Comparison of ENCODE assay signal across 20 mouse cellular contexts in the genomic region with DNA sequence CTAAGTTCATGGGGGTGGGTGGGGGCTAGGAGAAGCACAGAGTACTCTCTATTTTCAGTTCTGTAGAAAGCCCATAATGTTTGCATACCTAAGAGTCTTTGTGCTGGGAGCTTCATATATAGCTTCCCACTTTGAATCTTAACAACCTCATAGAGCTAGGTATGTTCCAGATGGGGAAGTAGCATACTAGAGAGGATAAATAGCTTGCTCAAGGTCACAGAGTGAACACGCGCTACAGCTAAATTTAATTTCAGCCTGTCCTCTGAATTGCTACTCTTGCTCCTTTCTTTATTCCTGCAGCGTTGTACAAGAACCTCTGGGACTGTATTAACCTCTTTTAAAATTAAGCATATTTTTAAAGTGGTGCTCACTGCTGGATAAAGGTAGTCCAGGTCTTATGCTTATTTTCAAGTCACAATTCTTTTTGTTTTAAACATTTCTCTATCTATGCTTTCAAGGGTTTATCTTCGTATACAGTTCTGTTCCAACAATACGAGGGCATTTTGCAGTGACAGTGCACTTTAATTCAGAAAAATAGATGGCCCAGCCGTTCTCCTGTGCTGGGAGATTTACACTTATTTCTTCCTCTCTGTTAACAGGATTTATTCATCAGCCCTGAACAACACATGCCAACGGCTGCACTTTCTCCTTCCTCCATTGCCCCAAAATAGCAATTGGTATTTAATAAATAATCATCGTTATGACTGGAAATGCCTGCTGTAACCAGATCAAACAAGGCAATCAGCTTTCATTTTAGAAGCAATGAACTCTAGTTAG.
DNase-seq lines count a peak whose midpoint lies in the region; ATAC-seq and TF ChIP-seq lines count a peak whose summit lies in the region.
"Had no signal": no experiment of that assay in that cellular context is flagged by ENCODE, and none has a peak within 500 bp of the region (broad histone marks: within the 10 kb centered on the region; RNA-seq: fewer than 3 reads in every experiment).

No protein-coding gene starts in this region.

- H3K4me1 ChIP-seq in forebrain, postnatal 0 days (ENCODE audit: insufficient read depth) = no peaks in the 10 kb centered on the region
- 0 out of 2 replicates have a peak, but pooled peaks cover 3% of the 10 kb centered on the region for H3K4me1 ChIP-seq in forebrain, embryonic 13.5 days
- H3K4me1 ChIP-seq in heart, embryonic 15.5 days (replicated peaks) = peaks cover 6% of the 10 kb centered on the region
- no peaks in the 10 kb centered on the region for H3K4me1 ChIP-seq in midbrain, embryonic 14.5 days (ENCODE audit: control insufficient read depth, insufficient read depth, low read length)
- H3K4me1 ChIP-seq in midbrain, embryonic 11.5 days (ENCODE audit: control insufficient read depth, insufficient read depth, low read length) = no peaks in the 10 kb centered on the region
- H3K4me1 ChIP-seq in midbrain, postnatal 0 days (ENCODE audit: insufficient read depth, low read length) = 0 out of 2 replicates have a peak, but pooled peaks cover 10% of the 10 kb centered on the region
- H3K4me1 ChIP-seq: embryonic facial prominence, embryonic 13.5 days; lung, embryonic 15.5 days had no signal

- H3K4me3 ChIP-seq in forebrain, postnatal 0 days (ENCODE audit: low read depth, low read length) = no peak overlapping the region
- H3K4me3 ChIP-seq in forebrain, embryonic 13.5 days = no peak overlapping the region
- no peak overlapping the region for H3K4me3 ChIP-seq in heart, embryonic 15.5 days
- H3K4me3 ChIP-seq in midbrain, embryonic 14.5 days (replicated peaks; ENCODE audit: low read depth, low read length) = no peak overlapping the region
- H3K4me3 ChIP-seq in midbrain, embryonic 11.5 days (ENCODE audit: low read depth, low read length) = no peak overlapping the region
- no peak overlapping the region for H3K4me3 ChIP-seq in midbrain, postnatal 0 days (ENCODE audit: low read depth, low read length)
- H3K4me3 ChIP-seq: embryonic facial prominence, embryonic 13.5 days; lung, embryonic 15.5 days had no signal

- H3K27me3 ChIP-seq in forebrain, postnatal 0 days (ENCODE audit: insufficient read depth, low read length) = no peaks in the 10 kb centered on the region
- no peaks in the 10 kb centered on the region for H3K27me3 ChIP-seq in forebrain, embryonic 13.5 days
- H3K27me3 ChIP-seq in heart, embryonic 15.5 days = no peaks in the 10 kb centered on the region
- no peaks in the 10 kb centered on the region for H3K27me3 ChIP-seq in midbrain, embryonic 14.5 days (ENCODE audit: control insufficient read depth, insufficient read depth, low read length)
- H3K27me3 ChIP-seq in midbrain, embryonic 11.5 days (ENCODE audit: control insufficient read depth, insufficient read depth, low read length) = no peaks in the 10 kb centered on the region
- no peaks in the 10 kb centered on the region for H3K27me3 ChIP-seq in midbrain, postnatal 0 days (ENCODE audit: insufficient read depth, low read length)
- H3K27me3 ChIP-seq: embryonic facial prominence, embryonic 13.5 days; lung, embryonic 15.5 days had no signal

- ATAC-seq in forebrain, postnatal 0 days = no peak
- ATAC-seq in forebrain, embryonic 13.5 days = no peak; the same call in 1 of the 2 replicates
- ATAC-seq in heart, embryonic 15.5 days (replicated peaks; ENCODE audit: insufficient number of reproducible peaks, insufficient read depth, low FRiP score, low read depth) = 0 out of 2 replicates have a peak, but pooled peaks have one; percentile 43
- ATAC-seq in midbrain, embryonic 14.5 days (ENCODE audit: low FRiP score, low TSS enrichment) = no peak
- no peak for ATAC-seq in midbrain, embryonic 11.5 days (ENCODE audit: low FRiP score)
- ATAC-seq in midbrain, postnatal 0 days (ENCODE audit: low FRiP score) = peak; percentile 33; the same call in 1 of the 2 replicates

- peak overlapping the region; percentile 59; the same call in 1 of the 2 replicates for H3K27ac ChIP-seq in forebrain, postnatal 0 days (ENCODE audit: low read depth, low read length)
- H3K27ac ChIP-seq in forebrain, embryonic 13.5 days = no peak overlapping the region
- peak overlapping the region; percentile 39 for H3K27ac ChIP-seq in heart, embryonic 15.5 days
- no peak overlapping the region for H3K27ac ChIP-seq in midbrain, embryonic 14.5 days (replicated peaks; ENCODE audit: low read depth, low read length)
- H3K27ac ChIP-seq in midbrain, embryonic 11.5 days (ENCODE audit: low read depth, low read length) = no peak overlapping the region
- peak overlapping the region; percentile 34 for H3K27ac ChIP-seq in midbrain, postnatal 0 days (ENCODE audit: low read depth, low read length)
- H3K27ac ChIP-seq: embryonic facial prominence, embryonic 13.5 days; kidney, postnatal 0 days; liver, embryonic 14.5 days; lung, embryonic 15.5 days had no signal

- no peaks in the 10 kb centered on the region for H3K36me3 ChIP-seq in forebrain, postnatal 0 days (ENCODE audit: insufficient read depth)
- no peaks in the 10 kb centered on the region for H3K36me3 ChIP-seq in forebrain, embryonic 13.5 days (ENCODE audit: poor library complexity, severe bottlenecking)
- H3K36me3 ChIP-seq in heart, embryonic 15.5 days = no peaks in the 10 kb centered on the region
- H3K36me3 ChIP-seq in midbrain, embryonic 14.5 days (ENCODE audit: control insufficient read depth, insufficient read depth, low read length) = no peaks in the 10 kb centered on the region
- H3K36me3 ChIP-seq in midbrain, embryonic 11.5 days (ENCODE audit: control insufficient read depth, insufficient read depth, low read length) = no peaks in the 10 kb centered on the region
- no peaks in the 10 kb centered on the region for H3K36me3 ChIP-seq in midbrain, postnatal 0 days (ENCODE audit: insufficient read depth, low read length)
- H3K36me3 ChIP-seq: embryonic facial prominence, embryonic 13.5 days; lung, embryonic 15.5 days had no signal

- intact Hi-C loops in heart, postnatal 36 days (cut with DNase I) = no loop called here

- no peak overlapping the region for H3K9ac ChIP-seq in forebrain, postnatal 0 days
- H3K9ac ChIP-seq in forebrain, embryonic 13.5 days = no peak overlapping the region
- H3K9ac ChIP-seq in heart, embryonic 15.5 days = no peak overlapping the region
- no peak overlapping the region for H3K9ac ChIP-seq in midbrain, embryonic 14.5 days (replicated peaks; ENCODE audit: low read length)
- no peak overlapping the region for H3K9ac ChIP-seq in midbrain, embryonic 11.5 days (ENCODE audit: low read length)
- H3K9ac ChIP-seq in midbrain, postnatal 0 days (replicated peaks; ENCODE audit: low read length, poor library complexity, severe bottlenecking) = no peak overlapping the region
- H3K9ac ChIP-seq: embryonic facial prominence, embryonic 13.5 days; liver, embryonic 14.5 days; lung, embryonic 15.5 days had no signal

- no peak for TF ChIP-seq CTCF in forebrain, postnatal 0 days (IDR thresholded peaks at IDR 0.05; ENCODE audit: low read depth)
- TF ChIP-seq CTCF in midbrain, postnatal 0 days (IDR thresholded peaks at IDR 0.05) = no peak

- WGBS in forebrain, postnatal 0 days = 62% methylated on average over 8 of the region's 8 CpGs
- 77% methylated on average over 8 of the region's 8 CpGs for WGBS in forebrain, embryonic 13.5 days
- WGBS in heart, embryonic 15.5 days = 59% methylated on average over 8 of the region's 8 CpGs
- 70% methylated on average over 8 of the region's 8 CpGs for WGBS in midbrain, embryonic 14.5 days
- 89% methylated on average over 8 of the region's 8 CpGs for WGBS in midbrain, embryonic 11.5 days
- WGBS in midbrain, postnatal 0 days = 58% methylated on average over 8 of the region's 8 CpGs

- no peak overlapping the region for H3K4me2 ChIP-seq in forebrain, postnatal 0 days (ENCODE audit: low read depth)
- H3K4me2 ChIP-seq in forebrain, embryonic 13.5 days = no peak overlapping the region
- H3K4me2 ChIP-seq in heart, embryonic 15.5 days = no peak overlapping the region
- H3K4me2 ChIP-seq in midbrain, embryonic 14.5 days (ENCODE audit: low read length) = no peak overlapping the region
- H3K4me2 ChIP-seq in midbrain, embryonic 11.5 days = no peak overlapping the region
- H3K4me2 ChIP-seq in midbrain, postnatal 0 days (ENCODE audit: low read depth, low read length, poor library complexity, severe bottlenecking) = no peak overlapping the region
- H3K4me2 ChIP-seq: embryonic facial prominence, embryonic 13.5 days; lung, embryonic 15.5 days had no signal

- no peak for DNase-seq in forebrain, postnatal 0 days
- no peak for DNase-seq in heart, postnatal 36 days
- peak; percentile 20 for DNase-seq in midbrain, embryonic 14.5 days
- no peak for DNase-seq in midbrain, embryonic 11.5 days (ENCODE audit: low spot score, missing footprints)
- no peak for DNase-seq in midbrain, postnatal 0 days (ENCODE audit: low spot score)
- no peak for DNase-seq in layer of hippocampus, postnatal 10 days (ENCODE audit: low spot score in 2 of 2)
- DNase-seq: adrenal gland, postnatal 25 days; cerebellum, adult 11-12 months; cerebellum, postnatal 14 days; gastrocnemius, postnatal 14 days; kidney, adult 11 months; lung, postnatal 4 days; right cerebral cortex, adult 18-20 months; thymus, postnatal 25 days had no signal

- no peaks in the 10 kb centered on the region for H3K9me3 ChIP-seq in forebrain, postnatal 0 days (ENCODE audit: low read length)
- no peaks in the 10 kb centered on the region for H3K9me3 ChIP-seq in forebrain, embryonic 13.5 days (replicated peaks)
- H3K9me3 ChIP-seq in heart, embryonic 15.5 days (replicated peaks) = no peaks in the 10 kb centered on the region
- H3K9me3 ChIP-seq in midbrain, embryonic 14.5 days (ENCODE audit: control insufficient read depth, low read length) = no peaks in the 10 kb centered on the region
- no peaks in the 10 kb centered on the region for H3K9me3 ChIP-seq in midbrain, embryonic 11.5 days (ENCODE audit: control insufficient read depth, low read length)
- no peaks in the 10 kb centered on the region for H3K9me3 ChIP-seq in midbrain, postnatal 0 days (ENCODE audit: low read length)
- H3K9me3 ChIP-seq: embryonic facial prominence, embryonic 13.5 days; lung, embryonic 15.5 days had no signal

Comparison
In these comparisons a context has a peak if more than half of its experiments do, and no peak if none do; other contexts are left out.
1. ATAC-seq: peak in heart, embryonic 15.5 days (single experiment) and midbrain, postnatal 0 days (single experiment); none in forebrain, postnatal 0 days (single experiment), forebrain, embryonic 13.5 days (single experiment), midbrain, embryonic 14.5 days (single experiment) and midbrain, embryonic 11.5 days (single experiment).
2. H3K27ac ChIP-seq: peak in forebrain, postnatal 0 days (single experiment), heart, embryonic 15.5 days (single experiment) and midbrain, postnatal 0 days (single experiment); none in forebrain, embryonic 13.5 days (single experiment), midbrain, embryonic 14.5 days (single experiment) and midbrain, embryonic 11.5 days (single experiment).